Mouse (Mus musculus) heart, postnatal 0 days (tissue): Measurements from ENCODE around the gene H2-Oa. TPM values are rescaled to one million over a fixed set of nuclear protein-coding genes. Genes with fewer than 3 reads are reported as not detected.

Source experiments
- ATAC-seq: fragments of 200-750 bp; cut with Nextera tagmentation; 2 replicates; pipeline ENCODE4 v1.8.0; 2017; ENCODE audit warnings: low read depth, moderate number of reproducible peaks, moderate library complexity; ENCODE audit not compliant: insufficient read depth
- DNase-seq: peaks from one replicate; pipeline ENCODE4 v3.0.0-alpha.2; 2016; ENCODE audit warnings: low spot score
- H3K27ac ChIP-seq: fragments of 300-500 bp; sonication (generic); 2 replicates; pipeline ENCODE4 v1.5.1; 2014; ENCODE audit warnings: low read depth, mild to moderate bottlenecking
- H3K27me3 ChIP-seq: fragments of 300-500 bp; sonication (generic); 2 replicates; pipeline ENCODE4 v1.6.1; 2014; ENCODE audit warnings: low read length, mixed read lengths; ENCODE audit not compliant: control insufficient read depth, insufficient read depth
- H3K36me3 ChIP-seq: fragments of 300-500 bp; sonication (generic); replicated peaks from 2 replicates; pipeline ENCODE4 v1.6.1; 2014; ENCODE audit warnings: low read length, mixed read lengths; ENCODE audit not compliant: control insufficient read depth, insufficient read depth
- H3K4me1 ChIP-seq: fragments of 300-500 bp; sonication (generic); 2 replicates; pipeline ENCODE4 v1.6.1; 2014; ENCODE audit warnings: antibody characterized with exemption; ENCODE audit not compliant: control insufficient read depth, insufficient read depth
- H3K4me2 ChIP-seq: fragments of 300-500 bp; sonication (generic); 2 replicates; pipeline ENCODE4 v1.6.1; 2014; ENCODE audit warnings: low read depth, mild to moderate bottlenecking, low read length, moderate library complexity
- H3K4me3 ChIP-seq: fragments of 300-500 bp; sonication (generic); 2 replicates; pipeline ENCODE4 v1.5.1; 2014; ENCODE audit warnings: low read depth, low read length
- H3K9ac ChIP-seq: fragments of 300-500 bp; sonication (generic); replicated peaks from 2 replicates; pipeline ENCODE4 v1.6.1; 2014; ENCODE audit warnings: low read depth, low read length, mixed read lengths
- H3K9me3 ChIP-seq: fragments of 300-500 bp; sonication (generic); replicated peaks from 2 replicates; pipeline ENCODE4 v1.6.1; 2016; ENCODE audit warnings: low read length; ENCODE audit not compliant: control insufficient read depth
- CTCF ChIP-seq: IDR thresholded peaks from 2 replicates; pipeline ENCODE4 v1.5.1; 2016; ENCODE audit warnings: antibody characterized with exemption, control low read depth, low read depth
- EP300 ChIP-seq: IDR thresholded peaks from 2 replicates; pipeline ENCODE4 v1.6.1; 2016; ENCODE audit warnings: antibody characterized with exemption, low read depth
- WGBS: fragments of 180-500 bp; shearing (Covaris S2); extraction: QIAGEN DNeasy Blood & Tissue Kit; methylation state at CpG from one replicate; pipeline ENCODE4 v1.1.7; 2014; 5-methylcytosine and 5-hydroxymethylcytosine counted together
- polyA plus RNA-seq: library from polyadenylated mRNA; unstranded; fragments of >200 nt; fragmentation: Nextera tagmentation; extraction: Ambion mirVana; gene quantifications from 2 replicates; pipeline ENCODE4 v1.2.1, GENCODE M21; 2015
- total RNA-seq: library from RNA; depleted of rRNA; stranded (reverse); fragments of >200 nt; gene quantifications from 2 replicates; pipeline ENCODE4 v1.2.3, GENCODE M21; 2014; ENCODE audit warnings: low replicate concordance

The H2-Oa gene
- total and polyA plus RNA-seq, 2 experiments from 2014 or later = not detected

GRCm38 (mm10) chr17:34101185-34101584 is 9.0 kb downstream of the H2-Oa start:
- no peaks in the 10 kb centered on the region for H3K36me3 ChIP-seq
- H3K4me1 ChIP-seq = peaks cover 3% of the 10 kb centered on the region; the same call in 1 of the 2 replicates
- H3K9ac ChIP-seq = no peak overlapping the region
- no peaks in the 10 kb centered on the region for H3K27me3 ChIP-seq
- TF ChIP-seq CTCF (no peak), EP300 (no peak)
- H3K27ac ChIP-seq = no peak overlapping the region
- no peak overlapping the region for H3K4me3 ChIP-seq
- WGBS = 26% methylated on average over 5 of the region's 5 CpGs
- DNase-seq (no peak), ATAC-seq (no peak)
- H3K4me2 ChIP-seq = no peak overlapping the region
- H3K9me3 ChIP-seq = peaks cover 5% of the 10 kb centered on the region; the same call in 1 of the 2 replicates

GRCm38 (mm10) chr17:34101604-34102032 is 9.5 kb downstream of the H2-Oa start:
- Histone ChIP-seq H3K4me1 (peaks cover 3% of the 10 kb centered on the region; the same call in 1 of the 2 replicates), H3K36me3 (no peaks in the 10 kb centered on the region), H3K4me3 (peak overlapping the region; percentile 24; the same call in 1 of the 2 replicates), H3K4me2 (peak overlapping the region; percentile 49), H3K27ac (no peak overlapping the region), H3K9me3 (peaks cover 5% of the 10 kb centered on the region; the same call in 1 of the 2 replicates), H3K9ac (no peak overlapping the region), H3K27me3 (no peaks in the 10 kb centered on the region)
- WGBS = 5% methylated on average over 12 of the region's 12 CpGs
- ATAC-seq = peak; percentile 84
- peak; percentile 86 for DNase-seq
- no peak for TF ChIP-seq EP300
- peak; percentile 84 for TF ChIP-seq CTCF

GRCm38 (mm10) chr17:34102831-34103230 is 10.7 kb downstream of the H2-Oa start:
- ATAC-seq = no peak
- DNase-seq = no peak
- Histone ChIP-seq H3K36me3 (no peaks in the 10 kb centered on the region), H3K9ac (no peak overlapping the region), H3K27ac (no peak overlapping the region), H3K4me3 (no peak overlapping the region), H3K9me3 (peaks cover 5% of the 10 kb centered on the region; the same call in 1 of the 2 replicates), H3K4me1 (peaks cover 3% of the 10 kb centered on the region; the same call in 1 of the 2 replicates), H3K27me3 (no peaks in the 10 kb centered on the region), H3K4me2 (no peak overlapping the region)
- WGBS = 64% methylated on average over 6 of the region's 6 CpGs
- TF ChIP-seq EP300 = no peak
- no peak for TF ChIP-seq CTCF

DNA sequence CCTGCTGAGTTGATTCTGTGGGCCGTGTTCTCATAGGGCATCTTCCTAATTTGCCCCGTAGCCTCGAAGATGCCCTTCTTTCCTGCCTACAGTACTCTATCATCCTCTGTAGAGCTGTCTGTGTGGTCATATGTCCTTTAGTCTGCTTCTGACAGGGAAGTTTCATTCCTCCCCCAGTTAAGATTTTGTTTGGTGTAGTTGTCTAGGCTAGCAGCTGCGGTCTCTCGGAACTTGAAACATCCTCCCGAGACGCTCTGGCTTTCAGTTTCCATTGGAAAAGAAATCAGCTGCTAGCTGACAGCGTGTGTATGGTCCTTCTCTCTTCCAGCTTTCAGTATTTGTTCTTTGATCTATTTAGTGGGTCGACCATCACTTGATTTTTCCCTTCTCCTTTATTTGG is 12.7 kb downstream of the H2-Oa start:
- TF ChIP-seq CTCF (no peak), EP300 (no peak)
- no peak overlapping the region for H3K27ac ChIP-seq
- DNase-seq (no peak), ATAC-seq (no peak)
- peaks cover 5% of the 10 kb centered on the region; the same call in 1 of the 2 replicates for H3K9me3 ChIP-seq
- H3K27me3 ChIP-seq = no peaks in the 10 kb centered on the region
- H3K4me3 ChIP-seq = no peak overlapping the region
- no peak overlapping the region for H3K4me2 ChIP-seq
- H3K9ac ChIP-seq = no peak overlapping the region
- WGBS = 79% methylated on average over 9 of the region's 9 CpGs
- H3K36me3 ChIP-seq = 0 out of 2 replicates have a peak, but pooled peaks cover 3% of the 10 kb centered on the region
- no peaks in the 10 kb centered on the region for H3K4me1 ChIP-seq

- ATAC-seq = no peak
- Histone ChIP-seq H3K27me3 (no peaks in the 10 kb centered on the region), H3K4me3 (no peak overlapping the region), H3K36me3 (peaks cover 21% of the 10 kb centered on the region), H3K9me3 (peaks cover 5% of the 10 kb centered on the region; the same call in 1 of the 2 replicates), H3K9ac (no peak overlapping the region), H3K4me1 (no peaks in the 10 kb centered on the region), H3K4me2 (no peak overlapping the region), H3K27ac (no peak overlapping the region)
- no peak for TF ChIP-seq CTCF
- WGBS = 79% methylated on average over 7 of the region's 7 CpGs
- no peak for DNase-seq
These were observed 14.4 kb downstream of the H2-Oa start for GRCm38 (mm10) chr17:34106555-34106954.
